Mouse (Mus musculus) G1E (cell line): ENCODE measurements around the gene Ywhah. TPM values are rescaled to one million over a fixed set of nuclear protein-coding genes. Genes with fewer than 3 reads are reported as not detected.

Experiments
- ATAC-seq: 2 replicates; pipeline ENCODE4 v1.8.0; 2016; ENCODE audit warnings: mild to moderate bottlenecking; ENCODE audit not compliant: insufficient number of reproducible peaks, poor library complexity, low FRiP score, severe bottlenecking; ENCODE audit errors: extremely low read depth
- DNase-seq: peaks from one replicate; pipeline ENCODE4 v3.0.0; 2012; ENCODE audit warnings: low spot score
- H3K27me3 ChIP-seq: 2 replicates; pipeline ENCODE4 v1.6.1; 2012; ENCODE audit warnings: mild to moderate bottlenecking, low read length, inconsistent platforms; ENCODE audit not compliant: insufficient read depth
- H3K36me3 ChIP-seq: replicated peaks from 2 replicates; pipeline ENCODE3; 2012; ENCODE audit warnings: mild to moderate bottlenecking, inconsistent platforms
- H3K4me1 ChIP-seq: 2 replicates; pipeline ENCODE4 v1.6.1; 2012; ENCODE audit warnings: low read depth, low read length, inconsistent platforms, mixed read lengths; ENCODE audit not compliant: insufficient read depth
- H3K4me3 ChIP-seq: 2 replicates; pipeline ENCODE4 v1.5.1; 2012; ENCODE audit warnings: low read depth, mild to moderate bottlenecking, inconsistent platforms, low read length, moderate library complexity, mixed read lengths
- H3K9me3 ChIP-seq: replicated peaks from 2 replicates; pipeline ENCODE4 v1.6.1; 2012; ENCODE audit warnings: inconsistent platforms
- CTCF ChIP-seq: IDR thresholded peaks from 2 replicates; pipeline ENCODE4 v1.5.1; 2012; ENCODE audit warnings: low read depth, low read length, inconsistent platforms, mixed read lengths
- polyA plus RNA-seq: library from polyadenylated mRNA; stranded (reverse); fragments of >175 nt; gene quantifications from 2 replicates; pipeline ENCODE4 v1.2.3, GENCODE M21; 2012
- total RNA-seq, 2 experiments: library from RNA; stranded (forward) in 1 of 2; stranded (reverse) in 1 of 2; fragments of 200-1000 nt in 1 of 2; fragments of >200 nt in 1 of 2; fragmentation: Nextera tagmentation in 1 of 2; gene quantifications; 2 replicates each; pipeline ENCODE4 v1.2.3; 2014 to 2017

Gene Ywhah
- total and polyA plus RNA-seq, 3 experiments: 86.4 to 363 (median 129) TPM

- Histone ChIP-seq H3K9me3 (no peaks in the 10 kb centered on the region), H3K36me3 (no peaks in the 10 kb centered on the region), H3K4me1 (no peaks in the 10 kb centered on the region), H3K4me3 (no peak overlapping the region), H3K27me3 (0 out of 2 replicates have a peak, but pooled peaks cover 2% of the 10 kb centered on the region)
- no peak for TF ChIP-seq CTCF
- DNase-seq (no peak), ATAC-seq (no peak)
Observed at GRCm38 (mm10) chr5:33076490-33077191, 58.0 kb downstream of the Ywhah start.

Other genes starting within 250 kb of the Ywhah start
- gene Pisd, start 233.2 kb upstream of the Ywhah start, total RNA-seq (2014; fragmentation: Nextera tagmentation): 22.3 and 24.2 TPM in 2 replicates
- gene Pisd, start 233.2 kb upstream of the Ywhah start, total RNA-seq (2017): 20.9 and 26.8 TPM in 2 replicates
- gene Pisd, start 233.2 kb upstream of the Ywhah start, polyA plus RNA-seq: 12.7 and 19.1 TPM in 2 replicates
- gene Gm20671, start 191.7 kb upstream of the Ywhah start, total RNA-seq (2014; fragmentation: Nextera tagmentation): 2.3 TPM in 1 of 2 replicates, not detected in the other
- not detected in 2 replicates for gene Gm20671, start 191.7 kb upstream of the Ywhah start, total RNA-seq (2017)
- 3.7 and 12.9 TPM in 2 replicates for gene Gm20671, start 191.7 kb upstream of the Ywhah start, polyA plus RNA-seq
- gene Prr14l, start 164.6 kb upstream of the Ywhah start, total RNA-seq (2014; fragmentation: Nextera tagmentation): 64.2 and 68.9 TPM in 2 replicates
- gene Prr14l, start 164.6 kb upstream of the Ywhah start, total RNA-seq (2017): 35.8 and 40.3 TPM in 2 replicates
- gene Prr14l, start 164.6 kb upstream of the Ywhah start, polyA plus RNA-seq: 30.7 and 33.0 TPM in 2 replicates
- gene Depdc5, start 155.1 kb upstream of the Ywhah start, total RNA-seq (2014; fragmentation: Nextera tagmentation): 46.1 and 52.4 TPM in 2 replicates
- gene Depdc5, start 155.1 kb upstream of the Ywhah start, total RNA-seq (2017): 24.6 and 27.2 TPM in 2 replicates
- 2.5 and 5.4 TPM in 2 replicates for gene Depdc5, start 155.1 kb upstream of the Ywhah start, polyA plus RNA-seq
- gene Slc5a1, start 85.4 kb downstream of the Ywhah start, total RNA-seq (2014; fragmentation: Nextera tagmentation): not detected in 2 replicates
- gene Slc5a1, start 85.4 kb downstream of the Ywhah start, total RNA-seq (2017): 0.05 and 0.06 TPM in 2 replicates
- gene Slc5a1, start 85.4 kb downstream of the Ywhah start, polyA plus RNA-seq: not detected in 2 replicates
- gene Spon2, start 199.6 kb downstream of the Ywhah start, total RNA-seq (2014; fragmentation: Nextera tagmentation): not detected in 2 replicates
- 0.17 and 0.22 TPM in 2 replicates for gene Spon2, start 199.6 kb downstream of the Ywhah start, total RNA-seq (2017)
- gene Spon2, start 199.6 kb downstream of the Ywhah start, polyA plus RNA-seq: 0.03 and 0.04 TPM in 2 replicates